In genomic region chr6:49083008-49083407, GRCm38 (mm10) we compare ENCODE assay signal across 18 mouse cellular contexts. TPM values are rescaled to one million over a fixed set of nuclear protein-coding genes. Genes with fewer than 3 reads are reported as not detected.
"Had no signal": no experiment of that assay in that cellular context is flagged by ENCODE, and none has a peak within 500 bp of the region (broad histone marks: within the 10 kb centered on the region; RNA-seq: fewer than 3 reads in every experiment).

No protein-coding gene starts in this region.

- H3K4me3 ChIP-seq: neural tube, embryonic 12.5 days; neural tube, embryonic 13.5 days; neural tube, embryonic 15.5 days; stomach, embryonic 15.5 days had no signal

- H3K27ac ChIP-seq: neural tube, embryonic 12.5 days; neural tube, embryonic 13.5 days; neural tube, embryonic 15.5 days; stomach, embryonic 15.5 days; stomach, postnatal 0 days had no signal

- H3K9me3 ChIP-seq: neural tube, embryonic 12.5 days; neural tube, embryonic 13.5 days; neural tube, embryonic 15.5 days; stomach, embryonic 15.5 days had no signal

- H3K4me2 ChIP-seq: neural tube, embryonic 12.5 days; neural tube, embryonic 13.5 days; neural tube, embryonic 15.5 days; stomach, embryonic 15.5 days had no signal

- H3K27me3 ChIP-seq: neural tube, embryonic 12.5 days; neural tube, embryonic 13.5 days; neural tube, embryonic 15.5 days; stomach, embryonic 15.5 days had no signal

- H3K4me1 ChIP-seq: neural tube, embryonic 12.5 days; neural tube, embryonic 13.5 days; neural tube, embryonic 15.5 days; stomach, embryonic 15.5 days had no signal

- H3K9ac ChIP-seq: neural tube, embryonic 12.5 days; neural tube, embryonic 13.5 days; neural tube, embryonic 15.5 days; stomach, embryonic 15.5 days had no signal

- DNase-seq: retina, postnatal 1 day; right cerebral cortex, adult 18-20 months; right cerebral cortex, postnatal 14 days; right cerebral cortex, postnatal 25 days; right cerebral cortex, postnatal 4 days; spleen, adult 18-20 months; thymus, adult 18-20 months; thymus, adult 2 months; thymus, postnatal 14 days; thymus, postnatal 25 days; thymus, postnatal 36 days; thymus, postnatal 4 days had no signal

RNA-seq across cellular contexts. Expression of gene Gpnmb, which starts 46.7 kb away (rescaled TPM):
- total RNA-seq: neutrophil, adult 5-6 weeks had no signal
